Mouse (Mus musculus) C2C12 (cell line): ENCODE results near the gene Qpct.

ENCODE experiments used
- CEBPB ChIP-seq: IDR thresholded peaks from one replicate; pipeline ENCODE4 v1.6.1; 2011; ENCODE audit warnings: low read depth, mild to moderate bottlenecking, control low read depth, moderate library complexity
- CTCF ChIP-seq: IDR thresholded peaks from one replicate; pipeline ENCODE4 v1.5.1; 2011; ENCODE audit not compliant: control insufficient read depth, insufficient read depth, insufficient read length
- FOSL1 ChIP-seq: IDR thresholded peaks from one replicate; pipeline ENCODE4 v1.8.0; 2011; ENCODE audit warnings: mild to moderate bottlenecking, low read length; ENCODE audit not compliant: poor library complexity, insufficient read depth, severe bottlenecking
- MAX ChIP-seq: IDR thresholded peaks from one replicate; pipeline ENCODE4 v1.6.1; 2011; ENCODE audit warnings: mild to moderate bottlenecking, control low read depth
- MYOD1 ChIP-seq: IDR thresholded peaks from one replicate; pipeline ENCODE4 v1.6.1; 2011; ENCODE audit warnings: low read depth; ENCODE audit not compliant: control insufficient read depth, insufficient read length
- MYOG ChIP-seq: IDR thresholded peaks from one replicate; pipeline ENCODE4 v1.6.1; 2011; ENCODE audit not compliant: control insufficient read depth, insufficient read length; ENCODE audit errors: extremely low read depth
- USF1 ChIP-seq: IDR thresholded peaks from one replicate; pipeline ENCODE4 v1.6.1; 2011; ENCODE audit warnings: low read depth, mild to moderate bottlenecking, control low read depth, moderate library complexity

DNA sequence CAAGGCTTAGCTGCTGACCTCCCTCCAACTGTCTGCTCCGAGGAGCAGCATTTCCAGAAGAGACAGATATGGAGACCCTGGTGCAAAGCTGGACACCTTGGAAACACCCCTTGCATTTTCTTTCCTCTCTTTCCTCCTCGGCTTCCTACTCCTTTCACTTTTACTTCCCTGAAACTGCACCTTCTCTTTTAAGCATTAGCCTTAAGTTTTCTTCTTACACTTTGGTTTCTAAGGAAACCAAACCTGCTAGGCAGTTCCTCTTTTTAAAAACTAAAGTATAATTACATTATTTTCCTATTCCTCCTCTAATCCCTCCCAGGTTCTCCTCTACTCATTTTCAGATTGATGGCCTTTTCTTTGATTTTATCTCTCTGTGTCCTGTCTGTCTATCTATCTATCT, 43.9 kb downstream of the Qpct start:
- TF ChIP-seq FOSL1 (no peak), CTCF (no peak), CEBPB (no peak), MYOD1 (no peak), USF1 (no peak), MAX (no peak), MYOG (no peak)
